Mouse (Mus musculus) lung, embryonic 15.5 days (tissue): Measurements from ENCODE around the gene Fam222a. TPM values are rescaled to one million over a fixed set of nuclear protein-coding genes. Genes with fewer than 3 reads are reported as not detected.

Experiments
- ATAC-seq: fragments of 200-750 bp; cut with Nextera tagmentation; 2 replicates; pipeline ENCODE4 v1.8.0; 2017; ENCODE audit warnings: moderate number of reproducible peaks, borderline replicate concordance; ENCODE audit not compliant: low FRiP score, low TSS enrichment; ENCODE audit errors: extremely low read depth
- H3K27ac ChIP-seq: fragments of 300-500 bp; sonication (generic); 2 replicates; pipeline ENCODE4 v1.5.1; 2015; ENCODE audit warnings: moderate library complexity, mild to moderate bottlenecking, inconsistent platforms
- H3K27me3 ChIP-seq: fragments of 300-500 bp; sonication (generic); 2 replicates; pipeline ENCODE4 v1.6.1; 2015; ENCODE audit warnings: inconsistent platforms
- H3K36me3 ChIP-seq: fragments of 300-500 bp; sonication (generic); 2 replicates; pipeline ENCODE4 v1.6.1; 2015; ENCODE audit warnings: inconsistent platforms
- H3K4me1 ChIP-seq: fragments of 300-500 bp; sonication (generic); 2 replicates; pipeline ENCODE4 v1.6.1; 2015; ENCODE audit warnings: inconsistent platforms
- H3K4me2 ChIP-seq: fragments of 300-500 bp; sonication (generic); 2 replicates; pipeline ENCODE4 v1.6.1; 2015; ENCODE audit warnings: inconsistent platforms, mild to moderate bottlenecking, moderate library complexity
- H3K4me3 ChIP-seq: fragments of 300-500 bp; sonication (generic); 2 replicates; pipeline ENCODE4 v1.5.1; 2015; ENCODE audit warnings: mild to moderate bottlenecking, inconsistent platforms
- H3K9ac ChIP-seq: fragments of 300-500 bp; sonication (generic); 2 replicates; pipeline ENCODE4 v1.6.1; 2015; ENCODE audit warnings: inconsistent platforms
- H3K9me3 ChIP-seq: fragments of 300-500 bp; sonication (generic); 2 replicates; pipeline ENCODE4 v1.6.1; 2016; ENCODE audit warnings: inconsistent platforms
- WGBS: fragments of 180-500 bp; shearing (Covaris S2); methylation state at CpG from one replicate; pipeline ENCODE4 v1.1.7; 2015; 5-methylcytosine and 5-hydroxymethylcytosine counted together
- polyA plus RNA-seq: library from polyadenylated mRNA; unstranded; fragments of >200 nt; fragmentation: Nextera tagmentation; extraction: Ambion mirVana; gene quantifications from 2 replicates; pipeline ENCODE4 v1.2.1, GENCODE M21; 2015

Gene Fam222a
- polyA plus RNA-seq, 1 experiment from 2014 or later, result 2.1 TPM

- no peaks in the 10 kb centered on the region for H3K27me3 ChIP-seq
- H3K4me2 ChIP-seq, result no peak overlapping the region
- H3K27ac ChIP-seq, result no peak overlapping the region
- no peaks in the 10 kb centered on the region for H3K36me3 ChIP-seq
- no peak overlapping the region for H3K9ac ChIP-seq
- H3K4me3 ChIP-seq, result no peak overlapping the region
- peaks cover 27% of the 10 kb centered on the region for H3K4me1 ChIP-seq
- 90% methylated on average over 7 of the region's 7 CpGs for WGBS
- no peaks in the 10 kb centered on the region for H3K9me3 ChIP-seq
- no peak for ATAC-seq
Measured at GRCm38 (mm10) chr5:114563994-114564393, 3.8 kb upstream of the Fam222a start.

- peak overlapping the region; percentile 32 for H3K4me2 ChIP-seq
- H3K9ac ChIP-seq, result 0 out of 2 replicates have a peak overlapping the region, but pooled peaks have one; percentile 6
- H3K4me3 ChIP-seq, result 0 out of 2 replicates have a peak overlapping the region, but pooled peaks have one; percentile 4
- H3K27me3 ChIP-seq, result peaks cover 7% of the 10 kb centered on the region
- H3K4me1 ChIP-seq, result peaks cover 38% of the 10 kb centered on the region
- H3K27ac ChIP-seq, result peak overlapping the region; percentile 53; the same call in 1 of the 2 replicates
- no peaks in the 10 kb centered on the region for H3K36me3 ChIP-seq
- H3K9me3 ChIP-seq, result no peaks in the 10 kb centered on the region
- no peak for ATAC-seq
- WGBS, result 6% methylated on average over 12 of the region's 12 CpGs
Measured at GRCm38 (mm10) chr5:114565305-114565704, 2.5 kb upstream of the Fam222a start.

- WGBS, result 34% methylated on average over 6 of the region's 6 CpGs
- no peaks in the 10 kb centered on the region for H3K9me3 ChIP-seq
- 0 out of 2 replicates have a peak overlapping the region, but pooled peaks have one; percentile 32 for H3K4me2 ChIP-seq
- H3K9ac ChIP-seq, result no peak overlapping the region
- no peaks in the 10 kb centered on the region for H3K36me3 ChIP-seq
- H3K4me1 ChIP-seq, result peaks cover 42% of the 10 kb centered on the region
- H3K27ac ChIP-seq, result no peak overlapping the region
- ATAC-seq, result no peak
- H3K4me3 ChIP-seq, result no peak overlapping the region
- peaks cover 11% of the 10 kb centered on the region for H3K27me3 ChIP-seq
Measured at GRCm38 (mm10) chr5:114565751-114566150, 2.1 kb upstream of the Fam222a start.

GRCm38 (mm10) chr5:114566461-114566860 is 1.4 kb upstream of the Fam222a start:
- Histone ChIP-seq H3K9me3 (no peaks in the 10 kb centered on the region), H3K27ac (no peak overlapping the region), H3K27me3 (peaks cover 18% of the 10 kb centered on the region), H3K4me1 (peaks cover 49% of the 10 kb centered on the region), H3K4me3 (no peak overlapping the region), H3K36me3 (no peaks in the 10 kb centered on the region), H3K9ac (no peak overlapping the region), H3K4me2 (no peak overlapping the region)
- 83% methylated on average over 10 of the region's 10 CpGs for WGBS
- ATAC-seq, result no peak

- under 1% methylated on average over 52 of the region's 52 CpGs for WGBS
- H3K9ac ChIP-seq, result peak overlapping the region; percentile 50
- H3K36me3 ChIP-seq, result no peaks in the 10 kb centered on the region
- H3K4me3 ChIP-seq, result peak overlapping the region; percentile 77
- H3K4me1 ChIP-seq, result peaks cover 55% of the 10 kb centered on the region
- H3K9me3 ChIP-seq, result no peaks in the 10 kb centered on the region
- peaks cover 25% of the 10 kb centered on the region for H3K27me3 ChIP-seq
- ATAC-seq, result peak; percentile 88
- H3K27ac ChIP-seq, result peak overlapping the region; percentile 73
- H3K4me2 ChIP-seq, result peak overlapping the region; percentile 100
Measured at GRCm38 (mm10) chr5:114567075-114567517, 720 bp upstream of the Fam222a start.

- H3K4me1 ChIP-seq, result peaks cover 70% of the 10 kb centered on the region
- 25% methylated on average over 5 of the region's 5 CpGs for WGBS
- H3K9ac ChIP-seq, result peak overlapping the region; percentile 50
- peaks cover 27% of the 10 kb centered on the region for H3K27me3 ChIP-seq
- no peak for ATAC-seq
- no peak overlapping the region for H3K27ac ChIP-seq
- peak overlapping the region; percentile 100 for H3K4me2 ChIP-seq
- peak overlapping the region; percentile 77 for H3K4me3 ChIP-seq
- no peaks in the 10 kb centered on the region for H3K9me3 ChIP-seq
- no peaks in the 10 kb centered on the region for H3K36me3 ChIP-seq
Measured at GRCm38 (mm10) chr5:114568818-114569217, 1.0 kb downstream of the Fam222a start.

GRCm38 (mm10) chr5:114569918-114570670 is 2.3 kb downstream of the Fam222a start:
- no peak; the same call in 1 of the 2 replicates for ATAC-seq
- WGBS, result 23% methylated on average over 13 of the region's 16 CpGs
- Histone ChIP-seq H3K4me3 (peak overlapping the region; percentile 77), H3K27me3 (peaks cover 27% of the 10 kb centered on the region), H3K36me3 (no peaks in the 10 kb centered on the region), H3K4me1 (peaks cover 78% of the 10 kb centered on the region), H3K9ac (no peak overlapping the region), H3K27ac (no peak overlapping the region), H3K9me3 (no peaks in the 10 kb centered on the region), H3K4me2 (peak overlapping the region; percentile 100)

- H3K4me3 ChIP-seq, result peak overlapping the region; percentile 37
- H3K9me3 ChIP-seq, result no peaks in the 10 kb centered on the region
- peak overlapping the region; percentile 75 for H3K4me2 ChIP-seq
- peak overlapping the region; percentile 13; the same call in 1 of the 2 replicates for H3K9ac ChIP-seq
- H3K27ac ChIP-seq, result no peak overlapping the region
- WGBS, result 7% methylated on average over 14 of the region's 14 CpGs
- no peaks in the 10 kb centered on the region for H3K36me3 ChIP-seq
- peaks cover 80% of the 10 kb centered on the region for H3K4me1 ChIP-seq
- no peak for ATAC-seq
- H3K27me3 ChIP-seq, result peaks cover 27% of the 10 kb centered on the region
Measured at GRCm38 (mm10) chr5:114570791-114571450, 3.1 kb downstream of the Fam222a start.

GRCm38 (mm10) chr5:114571451-114572030 is 3.7 kb downstream of the Fam222a start:
- H3K4me3 ChIP-seq, result peak overlapping the region; percentile 37
- peaks cover 77% of the 10 kb centered on the region for H3K4me1 ChIP-seq
- peak overlapping the region; percentile 13; the same call in 1 of the 2 replicates for H3K9ac ChIP-seq
- no peaks in the 10 kb centered on the region for H3K9me3 ChIP-seq
- no peak overlapping the region for H3K27ac ChIP-seq
- H3K4me2 ChIP-seq, result peak overlapping the region; percentile 75
- no peaks in the 10 kb centered on the region for H3K36me3 ChIP-seq
- 3% methylated on average over 39 of the region's 39 CpGs for WGBS
- no peak for ATAC-seq
- peaks cover 27% of the 10 kb centered on the region for H3K27me3 ChIP-seq

GRCm38 (mm10) chr5:114572997-114573396 is 5.2 kb downstream of the Fam222a start:
- no peaks in the 10 kb centered on the region for H3K9me3 ChIP-seq
- no peak for ATAC-seq
- no peaks in the 10 kb centered on the region for H3K36me3 ChIP-seq
- H3K9ac ChIP-seq, result no peak overlapping the region
- H3K4me3 ChIP-seq, result no peak overlapping the region
- peaks cover 27% of the 10 kb centered on the region for H3K27me3 ChIP-seq
- no peak overlapping the region for H3K27ac ChIP-seq
- no peak overlapping the region for H3K4me2 ChIP-seq
- WGBS, result 45% methylated on average over 2 of the region's 2 CpGs
- peaks cover 74% of the 10 kb centered on the region for H3K4me1 ChIP-seq

GRCm38 (mm10) chr5:114573920-114574628 is 6.3 kb downstream of the Fam222a start:
- peaks cover 63% of the 10 kb centered on the region for H3K4me1 ChIP-seq
- no peaks in the 10 kb centered on the region for H3K9me3 ChIP-seq
- 32% methylated on average over 12 of the region's 12 CpGs for WGBS
- H3K4me2 ChIP-seq, result no peak overlapping the region
- no peaks in the 10 kb centered on the region for H3K36me3 ChIP-seq
- no peak overlapping the region for H3K9ac ChIP-seq
- H3K27ac ChIP-seq, result 0 out of 2 replicates have a peak overlapping the region, but pooled peaks have one; percentile 15
- ATAC-seq, result no peak
- H3K4me3 ChIP-seq, result no peak overlapping the region
- peaks cover 27% of the 10 kb centered on the region for H3K27me3 ChIP-seq
